Mouse (Mus musculus) midbrain, embryonic 16.5 days (tissue): ENCODE measurements around the gene Abcc1. TPM values are rescaled to one million over a fixed set of nuclear protein-coding genes. Genes with fewer than 3 reads are reported as not detected.

ENCODE experiments used
- ATAC-seq: fragments of 200-750 bp; cut with Nextera tagmentation; 2 replicates; pipeline ENCODE4 v1.8.0; 2017; ENCODE audit warnings: moderate TSS enrichment
- H3K27ac ChIP-seq: fragments of 300-500 bp; sonication (generic); 2 replicates; pipeline ENCODE4 v1.5.1; 2014; ENCODE audit warnings: mild to moderate bottlenecking, low read length, mixed read lengths
- H3K27me3 ChIP-seq: fragments of 300-500 bp; sonication (generic); 2 replicates; pipeline ENCODE4 v1.6.1; 2014; ENCODE audit warnings: low read depth, low read length, mixed read lengths; ENCODE audit not compliant: control insufficient read depth, insufficient read depth
- H3K36me3 ChIP-seq: fragments of 300-500 bp; sonication (generic); 2 replicates; pipeline ENCODE4 v1.6.1; 2014; ENCODE audit warnings: mild to moderate bottlenecking, low read length, moderate library complexity, mixed read lengths; ENCODE audit not compliant: control insufficient read depth, insufficient read depth
- H3K4me1 ChIP-seq: fragments of 300-500 bp; sonication (generic); 2 replicates; pipeline ENCODE4 v1.6.1; 2014; ENCODE audit warnings: mild to moderate bottlenecking, low read length, mixed read lengths; ENCODE audit not compliant: control insufficient read depth, insufficient read depth
- H3K4me2 ChIP-seq: fragments of 300-500 bp; sonication (generic); 2 replicates; pipeline ENCODE4 v1.6.1; 2014; ENCODE audit warnings: mild to moderate bottlenecking, low read length, mixed read lengths
- H3K4me3 ChIP-seq: fragments of 300-500 bp; sonication (generic); 2 replicates; pipeline ENCODE4 v1.5.1; 2014; ENCODE audit warnings: low read depth, mild to moderate bottlenecking, low read length, moderate library complexity, mixed read lengths
- H3K9ac ChIP-seq: fragments of 300-500 bp; sonication (generic); 2 replicates; pipeline ENCODE4 v1.6.1; 2014; ENCODE audit warnings: low read depth, low read length, mixed read lengths
- H3K9me3 ChIP-seq: fragments of 300-500 bp; sonication (generic); replicated peaks from 2 replicates; pipeline ENCODE4 v1.6.1; 2014; ENCODE audit warnings: mild to moderate bottlenecking, low read length, mixed read lengths; ENCODE audit not compliant: control insufficient read depth, poor library complexity, severe bottlenecking
- WGBS: fragments of 180-500 bp; shearing (Covaris S2); extraction: QIAGEN DNeasy Blood & Tissue Kit; methylation state at CpG from one replicate; pipeline ENCODE4 v1.1.7; 2014; 5-methylcytosine and 5-hydroxymethylcytosine counted together
- polyA plus RNA-seq: library from polyadenylated mRNA; unstranded; fragments of >200 nt; fragmentation: Nextera tagmentation; extraction: Ambion mirVana; gene quantifications from 2 replicates; pipeline ENCODE4 v1.2.1, GENCODE M21; 2015

The Abcc1 gene
- polyA plus RNA-seq, 1 experiment from 2014 or later = 9.3 TPM

DNA sequence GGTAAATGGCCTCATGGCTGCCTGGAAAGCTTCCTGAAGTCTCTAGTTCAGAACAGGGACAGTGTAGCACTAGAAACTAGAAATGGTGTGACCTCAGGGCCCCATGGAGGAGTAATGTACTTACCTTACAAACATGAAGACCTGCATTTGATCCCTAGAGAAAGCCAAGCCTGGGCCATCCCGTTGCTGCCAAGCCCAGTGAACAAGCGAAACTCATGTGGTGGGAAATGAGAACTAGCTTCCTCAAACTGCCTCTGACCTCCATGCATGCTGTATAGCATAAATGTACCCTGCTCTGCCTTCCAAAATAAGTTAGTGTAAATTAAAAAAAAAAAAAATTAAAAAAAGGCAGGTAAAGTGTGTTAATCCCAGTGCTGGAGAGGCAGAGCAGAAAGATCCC, 101.2 kb downstream of the Abcc1 start:
- no peaks in the 10 kb centered on the region for H3K9me3 ChIP-seq
- H3K36me3 ChIP-seq = peaks cover 25% of the 10 kb centered on the region
- H3K27ac ChIP-seq = no peak overlapping the region
- no peak for ATAC-seq
- WGBS = 97% methylated on average over 2 of the region's 2 CpGs
- no peak overlapping the region for H3K9ac ChIP-seq
- H3K27me3 ChIP-seq = no peaks in the 10 kb centered on the region
- H3K4me1 ChIP-seq = no peaks in the 10 kb centered on the region
- no peak overlapping the region for H3K4me3 ChIP-seq
- H3K4me2 ChIP-seq = no peak overlapping the region

DNA sequence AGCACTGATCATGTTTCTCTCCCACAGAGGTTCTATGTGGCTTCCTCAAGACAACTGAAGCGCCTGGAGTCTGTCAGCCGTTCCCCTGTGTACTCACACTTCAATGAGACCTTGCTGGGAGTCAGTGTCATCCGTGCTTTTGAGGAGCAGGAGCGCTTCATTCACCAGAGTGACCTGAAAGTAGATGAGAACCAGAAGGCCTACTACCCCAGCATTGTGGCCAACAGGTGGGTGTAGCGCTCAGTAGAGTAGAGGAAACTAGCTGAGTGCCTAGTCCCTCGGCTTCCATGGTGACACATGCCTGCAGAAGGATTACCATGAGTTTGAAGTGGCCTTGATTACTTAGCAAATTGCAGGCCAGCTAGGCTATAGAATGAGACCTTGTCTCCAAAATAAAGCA, 103.7 kb downstream of the Abcc1 start:
- Histone ChIP-seq H3K27ac (no peak overlapping the region), H3K9ac (no peak overlapping the region), H3K4me1 (no peaks in the 10 kb centered on the region), H3K9me3 (no peaks in the 10 kb centered on the region), H3K4me3 (no peak overlapping the region), H3K27me3 (no peaks in the 10 kb centered on the region), H3K36me3 (peaks cover 21% of the 10 kb centered on the region), H3K4me2 (no peak overlapping the region)
- ATAC-seq = no peak
- 97% methylated on average over 6 of the region's 6 CpGs for WGBS

DNA sequence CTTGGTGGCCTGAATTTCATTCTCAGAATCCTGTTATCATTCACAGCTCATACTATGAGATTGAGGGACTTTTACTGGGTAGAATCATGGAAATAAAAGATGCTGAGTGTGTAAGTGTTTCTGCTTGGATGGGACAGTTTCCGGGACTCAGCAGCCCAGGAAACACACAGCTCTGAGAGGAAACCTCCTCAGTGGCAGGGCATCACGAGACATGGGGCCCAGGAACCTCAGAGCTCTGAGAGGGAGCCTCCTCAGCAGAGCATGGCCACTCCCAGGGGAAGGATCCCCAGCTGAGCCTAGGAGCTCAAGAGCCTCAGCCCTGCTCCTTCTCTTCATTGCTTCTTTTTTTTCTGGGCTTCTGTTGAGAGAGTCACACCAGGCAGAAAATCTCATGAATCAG, 107.0 kb downstream of the Abcc1 start:
- H3K4me1 ChIP-seq = no peaks in the 10 kb centered on the region
- no peaks in the 10 kb centered on the region for H3K27me3 ChIP-seq
- no peaks in the 10 kb centered on the region for H3K9me3 ChIP-seq
- no peak overlapping the region for H3K4me2 ChIP-seq
- H3K9ac ChIP-seq = no peak overlapping the region
- ATAC-seq = no peak
- no peak overlapping the region for H3K27ac ChIP-seq
- H3K36me3 ChIP-seq = peaks cover 13% of the 10 kb centered on the region
- no peak overlapping the region for H3K4me3 ChIP-seq
- WGBS = 83% methylated on average over 2 of the region's 2 CpGs

DNA sequence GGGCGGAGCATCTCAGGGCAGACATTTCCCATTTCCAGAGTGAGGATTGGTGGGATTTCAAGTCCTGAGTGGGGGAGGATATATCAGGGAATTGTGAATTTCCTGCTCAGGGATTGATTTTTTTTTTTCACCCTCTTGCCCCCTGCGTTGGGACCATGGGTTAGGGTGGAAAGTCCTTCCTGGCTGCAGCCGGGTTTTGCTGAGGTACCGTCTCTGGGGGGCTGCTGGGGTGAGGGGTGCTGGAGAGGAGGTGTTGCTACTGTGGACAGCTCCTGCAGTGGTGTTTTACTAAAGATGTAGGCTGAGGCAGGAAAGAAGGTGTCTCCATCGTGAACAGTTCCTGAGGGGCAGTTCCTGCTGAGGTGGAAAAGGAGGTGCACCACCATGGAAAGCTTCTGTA, 107.5 kb downstream of the Abcc1 start:
- Histone ChIP-seq H3K27me3 (no peaks in the 10 kb centered on the region), H3K36me3 (peaks cover 17% of the 10 kb centered on the region), H3K9me3 (no peaks in the 10 kb centered on the region), H3K4me3 (no peak overlapping the region), H3K4me2 (no peak overlapping the region), H3K9ac (no peak overlapping the region), H3K27ac (no peak overlapping the region), H3K4me1 (no peaks in the 10 kb centered on the region)
- ATAC-seq = no peak
- WGBS = 89% methylated on average over 5 of the region's 5 CpGs

DNA sequence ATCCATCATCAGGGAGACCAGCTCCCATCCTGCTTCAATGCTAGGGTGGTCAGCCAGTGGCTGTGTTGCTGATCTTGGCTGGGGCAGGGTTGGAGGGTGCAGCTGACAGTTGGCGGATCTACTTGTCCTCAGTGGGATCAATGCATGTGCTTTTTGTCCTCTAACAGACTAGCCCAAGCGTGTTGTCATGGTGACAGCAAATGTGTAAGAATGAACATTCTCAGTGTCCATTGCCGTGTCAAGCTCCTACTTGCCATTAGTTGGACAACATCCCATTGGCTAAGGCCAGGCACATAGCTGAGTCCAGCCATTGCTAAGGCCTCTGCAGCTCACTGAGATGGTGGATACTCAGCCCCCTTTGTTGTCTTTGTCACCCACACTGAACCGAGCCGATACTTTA, 110.8 kb downstream of the Abcc1 start:
- no peaks in the 10 kb centered on the region for H3K27me3 ChIP-seq
- H3K4me3 ChIP-seq = no peak overlapping the region
- H3K36me3 ChIP-seq = peaks cover 16% of the 10 kb centered on the region
- ATAC-seq = no peak
- no peak overlapping the region for H3K9ac ChIP-seq
- H3K27ac ChIP-seq = no peak overlapping the region
- no peak overlapping the region for H3K4me2 ChIP-seq
- H3K4me1 ChIP-seq = no peaks in the 10 kb centered on the region
- 71% methylated on average over 5 of the region's 5 CpGs for WGBS
- no peaks in the 10 kb centered on the region for H3K9me3 ChIP-seq

DNA sequence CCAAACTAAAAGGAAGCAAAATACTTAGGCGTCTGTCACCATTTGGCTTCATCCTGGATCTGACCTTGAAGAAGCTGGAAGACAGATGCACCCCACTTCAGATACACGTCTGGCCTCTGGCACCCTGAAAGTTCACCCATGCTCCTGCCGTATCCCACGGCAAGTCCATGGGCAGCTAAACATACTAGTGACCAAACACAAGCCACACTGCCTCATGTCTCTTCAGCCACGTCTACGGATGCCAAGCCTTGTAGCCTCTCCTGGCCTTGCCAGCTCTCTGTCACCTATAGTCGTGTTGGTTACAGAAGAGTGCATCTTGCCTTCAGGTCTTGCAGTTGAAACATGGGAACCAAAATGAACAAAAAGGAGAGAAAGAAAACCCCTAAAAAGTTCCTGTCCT, 112.3 kb downstream of the Abcc1 start:
- H3K4me2 ChIP-seq = no peak overlapping the region
- ATAC-seq = no peak
- no peak overlapping the region for H3K27ac ChIP-seq
- H3K9ac ChIP-seq = no peak overlapping the region
- H3K4me1 ChIP-seq = no peaks in the 10 kb centered on the region
- H3K27me3 ChIP-seq = no peaks in the 10 kb centered on the region
- WGBS = 93% methylated on average over 7 of the region's 7 CpGs
- H3K9me3 ChIP-seq = no peaks in the 10 kb centered on the region
- peaks cover 14% of the 10 kb centered on the region for H3K36me3 ChIP-seq
- no peak overlapping the region for H3K4me3 ChIP-seq

DNA sequence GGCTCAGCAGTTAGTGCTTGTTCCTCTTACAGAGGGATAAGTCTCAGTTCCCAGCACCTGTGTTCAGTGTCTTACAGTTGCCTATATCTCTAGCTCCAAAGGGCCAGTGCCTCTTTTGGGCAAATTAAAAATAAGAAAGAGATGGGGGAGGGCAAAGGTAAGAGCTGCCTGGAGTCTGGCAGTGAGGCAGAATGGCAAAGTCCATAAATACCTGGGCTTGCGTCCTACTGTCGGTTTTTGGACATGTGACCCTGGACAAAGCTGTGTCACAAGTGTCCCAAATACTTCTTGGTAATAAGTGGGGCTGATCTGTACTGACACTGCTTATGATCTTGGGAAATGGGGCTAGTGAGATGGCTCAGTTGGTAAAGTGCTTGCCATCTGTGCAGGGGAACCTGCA, 113.6 kb downstream of the Abcc1 start:
- H3K36me3 ChIP-seq = peaks cover 14% of the 10 kb centered on the region
- H3K4me2 ChIP-seq = no peak overlapping the region
- H3K4me1 ChIP-seq = no peaks in the 10 kb centered on the region
- no peak for ATAC-seq
- H3K9me3 ChIP-seq = no peaks in the 10 kb centered on the region
- no peak overlapping the region for H3K9ac ChIP-seq
- H3K4me3 ChIP-seq = no peak overlapping the region
- no peak overlapping the region for H3K27ac ChIP-seq
- no peaks in the 10 kb centered on the region for H3K27me3 ChIP-seq
- 93% methylated on average over 2 of the region's 2 CpGs for WGBS

DNA sequence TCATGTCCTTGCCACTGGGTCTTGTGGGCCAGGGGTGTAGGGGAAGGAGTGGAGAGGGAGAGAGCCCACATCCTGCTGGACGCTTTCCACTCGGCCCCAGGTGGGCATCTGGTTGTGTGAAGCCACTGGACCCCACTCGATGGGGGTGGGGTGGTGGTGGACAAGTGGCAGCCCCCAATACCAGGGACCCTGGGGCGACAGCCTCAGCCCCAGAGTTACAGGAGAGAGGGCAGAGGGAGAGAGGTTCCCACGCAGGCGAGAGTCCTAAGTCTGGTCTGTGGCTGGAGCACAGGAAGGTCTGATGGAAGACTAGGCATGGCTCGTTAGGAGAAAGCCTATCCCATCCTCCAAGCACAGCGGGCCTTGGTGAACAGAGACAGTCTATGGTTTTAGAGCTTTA, 114.7 kb downstream of the Abcc1 start:
- 75% methylated on average over 7 of the region's 8 CpGs for WGBS
- H3K4me2 ChIP-seq = no peak overlapping the region
- no peak for ATAC-seq

DNA sequence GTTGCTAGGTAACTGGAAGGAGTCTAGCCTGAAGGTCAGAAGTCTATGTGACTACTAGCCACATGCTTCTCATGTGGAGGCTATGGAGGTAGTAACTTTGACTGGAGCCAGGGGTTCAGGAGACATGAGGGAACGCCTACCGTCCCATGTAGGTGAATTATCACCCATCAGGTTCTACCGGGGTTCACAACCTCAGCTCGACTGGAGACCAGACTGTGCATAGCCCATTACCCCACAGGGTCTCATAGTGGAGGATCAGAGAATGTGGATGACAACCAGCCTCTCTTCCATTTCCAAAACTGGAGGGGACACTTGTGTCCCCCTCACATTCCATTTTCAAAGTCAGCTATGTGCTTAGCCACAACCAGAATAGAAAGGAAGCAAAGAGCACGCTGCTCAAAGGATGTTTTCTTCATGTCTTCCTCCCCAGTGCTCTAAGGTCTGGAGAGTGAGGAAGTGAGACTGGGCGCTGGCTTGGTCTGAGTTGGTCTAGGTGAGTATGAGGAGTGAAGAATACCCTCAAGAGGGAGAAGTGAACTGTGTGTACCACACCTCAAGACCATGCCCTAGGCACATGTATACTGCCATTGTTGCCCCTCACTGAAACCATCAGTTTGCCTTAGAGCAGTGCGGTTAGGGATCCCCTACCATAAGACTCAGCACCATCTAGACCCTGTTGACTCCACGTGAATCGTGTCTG, 115.5 kb downstream of the Abcc1 start:
- WGBS = 92% methylated on average over 9 of the region's 9 CpGs
- H3K4me1 ChIP-seq = no peaks in the 10 kb centered on the region
- H3K9ac ChIP-seq = no peak overlapping the region
- H3K4me3 ChIP-seq = no peak overlapping the region
- H3K36me3 ChIP-seq = peaks cover 9% of the 10 kb centered on the region
- no peaks in the 10 kb centered on the region for H3K9me3 ChIP-seq
- no peak overlapping the region for H3K27ac ChIP-seq
- H3K4me2 ChIP-seq = no peak overlapping the region
- H3K27me3 ChIP-seq = no peaks in the 10 kb centered on the region
- ATAC-seq = no peak

More for the DNA sequence above, 114.7 kb downstream of the Abcc1 start:
- Histone ChIP-seq H3K9ac (no peak overlapping the region), H3K27ac (no peak overlapping the region), H3K4me1 (no peaks in the 10 kb centered on the region), H3K4me3 (no peak overlapping the region), H3K36me3 (peaks cover 9% of the 10 kb centered on the region), H3K27me3 (no peaks in the 10 kb centered on the region), H3K9me3 (no peaks in the 10 kb centered on the region)
